Mouse (Mus musculus) liver, embryonic 13.5 days (tissue): ENCODE results near the gene Slc15a3. TPM values are rescaled to one million over a fixed set of nuclear protein-coding genes. Genes with fewer than 3 reads are reported as not detected.

ENCODE experiments used
- ATAC-seq: fragments of 200-750 bp; cut with Nextera tagmentation; 2 replicates; pipeline ENCODE4 v1.8.0; 2017; ENCODE audit warnings: low read depth, mild to moderate bottlenecking, moderate number of reproducible peaks, moderate library complexity
- DNase-seq: peaks from one replicate; pipeline ENCODE4 v3.0.0; 2022
- H3K27ac ChIP-seq: fragments of 300-500 bp; sonication (generic); 2 replicates; pipeline ENCODE4 v1.5.1; 2015; ENCODE audit warnings: moderate library complexity, mild to moderate bottlenecking, inconsistent platforms
- H3K27me3 ChIP-seq: fragments of 300-500 bp; sonication (generic); 2 replicates; pipeline ENCODE4 v1.6.1; 2015; ENCODE audit warnings: mild to moderate bottlenecking, inconsistent platforms
- H3K36me3 ChIP-seq: fragments of 300-500 bp; sonication (generic); 2 replicates; pipeline ENCODE4 v1.6.1; 2015; ENCODE audit warnings: mild to moderate bottlenecking, inconsistent platforms
- H3K4me1 ChIP-seq: fragments of 300-500 bp; sonication (generic); replicated peaks from 2 replicates; pipeline ENCODE4 v1.6.1; 2015; ENCODE audit warnings: inconsistent platforms
- H3K4me2 ChIP-seq: fragments of 300-500 bp; sonication (generic); 2 replicates; pipeline ENCODE4 v1.6.1; 2015; ENCODE audit warnings: inconsistent platforms, mild to moderate bottlenecking, moderate library complexity
- H3K4me3 ChIP-seq: fragments of 300-500 bp; sonication (generic); replicated peaks from 2 replicates; pipeline ENCODE4 v1.5.1; 2015; ENCODE audit warnings: mild to moderate bottlenecking, inconsistent platforms
- H3K9ac ChIP-seq: fragments of 300-500 bp; sonication (generic); 2 replicates; pipeline ENCODE4 v1.6.1; 2015; ENCODE audit warnings: mild to moderate bottlenecking, inconsistent platforms
- H3K9me3 ChIP-seq: fragments of 300-500 bp; sonication (generic); replicated peaks from 2 replicates; pipeline ENCODE4 v1.6.1; 2016; ENCODE audit warnings: inconsistent platforms
- WGBS: fragments of 180-500 bp; shearing (Covaris S2); methylation state at CpG from one replicate; pipeline ENCODE4 v1.1.7; 2015; ENCODE audit not compliant: insufficient replicate concordance; 5-methylcytosine and 5-hydroxymethylcytosine counted together
- polyA plus RNA-seq: library from polyadenylated mRNA; unstranded; fragments of >200 nt; fragmentation: Nextera tagmentation; extraction: Ambion mirVana; gene quantifications from 2 replicates; pipeline ENCODE4 v1.2.1, GENCODE M21; 2015

The Slc15a3 gene
- polyA plus RNA-seq, 1 experiment from 2014 or later: 1.7 TPM

- no peaks in the 10 kb centered on the region for H3K36me3 ChIP-seq
- WGBS: 61% methylated on average over 7 of the region's 7 CpGs
- H3K9me3 ChIP-seq: no peaks in the 10 kb centered on the region
- H3K9ac ChIP-seq: no peak overlapping the region
- no peaks in the 10 kb centered on the region for H3K27me3 ChIP-seq
- DNase-seq (no peak), ATAC-seq (no peak)
- H3K27ac ChIP-seq: no peak overlapping the region
- no peak overlapping the region for H3K4me2 ChIP-seq
- H3K4me3 ChIP-seq: no peak overlapping the region
- H3K4me1 ChIP-seq: no peaks in the 10 kb centered on the region
These were observed 15.5 kb upstream of the Slc15a3 start for GRCm38 (mm10) chr19:10824061-10824460.

DNA sequence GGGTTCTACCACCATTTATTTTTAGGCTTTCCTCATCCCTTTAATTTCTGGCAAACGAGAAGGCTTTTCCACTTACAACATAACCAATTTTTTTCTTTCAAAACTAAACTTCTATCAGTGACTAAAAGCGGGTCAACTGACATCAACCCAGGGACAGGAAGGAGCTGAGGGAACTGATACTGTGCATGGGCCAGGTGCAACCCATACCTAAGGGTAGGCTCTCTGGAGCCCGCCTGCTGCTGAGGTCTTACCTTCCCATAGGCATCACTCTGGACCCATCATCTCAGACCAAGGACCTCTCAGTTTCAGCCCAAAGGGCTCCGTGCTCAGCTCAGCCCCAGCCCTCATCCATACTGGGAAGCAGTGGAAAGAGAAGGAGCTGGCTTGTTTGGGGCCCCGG lies 11.2 kb upstream of the Slc15a3 start:
- Histone ChIP-seq H3K36me3 (no peaks in the 10 kb centered on the region), H3K4me2 (no peak overlapping the region), H3K27ac (no peak overlapping the region), H3K9ac (no peak overlapping the region), H3K4me1 (no peaks in the 10 kb centered on the region), H3K9me3 (no peaks in the 10 kb centered on the region), H3K4me3 (no peak overlapping the region), H3K27me3 (no peaks in the 10 kb centered on the region)
- no peak for DNase-seq
- WGBS: 67% methylated on average over 5 of the region's 5 CpGs
- no peak for ATAC-seq

DNA sequence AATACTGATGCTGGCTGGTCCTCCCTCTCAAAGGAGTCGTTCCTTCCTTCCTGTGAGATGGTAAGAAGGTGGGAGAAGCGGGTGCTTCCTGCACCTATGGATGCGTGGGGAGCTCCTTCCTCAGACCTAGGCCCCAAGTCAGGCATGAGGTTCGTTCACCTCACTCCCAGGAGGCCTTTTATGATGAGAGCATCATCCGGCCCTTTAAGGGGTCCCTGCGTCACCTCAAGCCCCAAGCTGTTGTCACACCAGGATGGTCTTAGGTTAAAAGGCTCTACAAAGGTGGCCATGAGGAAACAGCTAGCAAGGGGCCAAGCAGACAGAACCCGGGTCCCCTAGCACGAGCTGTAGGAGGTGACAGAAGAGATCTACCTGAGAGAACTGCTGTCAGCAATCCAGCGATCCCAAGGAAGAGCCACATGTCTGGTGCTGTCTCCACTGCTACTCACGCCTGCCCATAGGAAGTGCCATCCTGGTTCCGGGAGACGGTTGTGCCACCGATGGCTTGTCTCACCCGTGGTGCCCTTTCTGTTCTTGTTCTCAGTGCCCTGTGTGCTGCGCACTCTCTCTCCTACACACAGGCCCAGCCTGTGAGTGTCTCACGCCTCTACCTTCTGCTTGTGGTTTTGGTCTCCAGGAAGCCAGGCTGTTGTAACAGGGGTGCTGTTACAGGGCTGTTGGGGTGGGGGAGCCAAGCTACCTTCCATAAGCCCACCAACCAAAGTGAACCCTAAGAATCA lies 9.9 kb upstream of the Slc15a3 start, which contains the start of gene Cd6:
TSS of gene Cd6 (minus strand) at position 623 of the 740 bp plus-strand sequence.
- no peaks in the 10 kb centered on the region for H3K27me3 ChIP-seq
- H3K36me3 ChIP-seq: no peaks in the 10 kb centered on the region
- no peaks in the 10 kb centered on the region for H3K4me1 ChIP-seq
- H3K27ac ChIP-seq: no peak within 1 kb of the TSS
- H3K4me3 ChIP-seq: no peak within 1 kb of the TSS
- DNase-seq (no peak), ATAC-seq (no peak)
- no peaks in the 10 kb centered on the region for H3K9me3 ChIP-seq
- no peak within 1 kb of the TSS for H3K9ac ChIP-seq
- H3K4me2 ChIP-seq: no peak within 1 kb of the TSS
- 64% methylated on average over 16 of the region's 16 CpGs for WGBS

DNA sequence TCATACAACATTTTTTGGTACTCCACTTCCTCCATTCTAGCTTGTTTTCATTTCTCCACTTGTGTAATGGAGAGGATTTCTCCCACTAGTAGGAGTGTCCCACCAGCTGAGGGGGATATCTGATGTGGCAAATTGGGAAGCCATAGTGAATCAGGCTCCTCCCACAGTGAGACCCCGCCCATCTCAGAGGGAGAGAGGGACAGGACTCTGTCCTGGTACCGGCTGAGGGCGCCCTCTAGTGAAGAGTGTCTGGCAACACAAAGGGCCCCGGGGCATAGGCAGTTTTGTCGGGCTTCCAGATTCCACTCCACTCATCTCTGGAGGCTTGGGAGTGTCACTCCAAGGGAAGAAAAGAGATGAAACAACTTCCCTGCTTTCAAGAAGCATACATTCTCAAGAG lies 8.1 kb upstream of the Slc15a3 start:
- Histone ChIP-seq H3K9me3 (no peaks in the 10 kb centered on the region), H3K36me3 (no peaks in the 10 kb centered on the region), H3K4me1 (no peaks in the 10 kb centered on the region), H3K9ac (no peak overlapping the region), H3K4me3 (no peak overlapping the region), H3K27ac (no peak overlapping the region), H3K4me2 (no peak overlapping the region), H3K27me3 (no peaks in the 10 kb centered on the region)
- peak; percentile 36; the same call in 1 of the 2 replicates for ATAC-seq
- DNase-seq: peak; percentile 29
- WGBS: 3% methylated on average over 5 of the region's 5 CpGs

DNA sequence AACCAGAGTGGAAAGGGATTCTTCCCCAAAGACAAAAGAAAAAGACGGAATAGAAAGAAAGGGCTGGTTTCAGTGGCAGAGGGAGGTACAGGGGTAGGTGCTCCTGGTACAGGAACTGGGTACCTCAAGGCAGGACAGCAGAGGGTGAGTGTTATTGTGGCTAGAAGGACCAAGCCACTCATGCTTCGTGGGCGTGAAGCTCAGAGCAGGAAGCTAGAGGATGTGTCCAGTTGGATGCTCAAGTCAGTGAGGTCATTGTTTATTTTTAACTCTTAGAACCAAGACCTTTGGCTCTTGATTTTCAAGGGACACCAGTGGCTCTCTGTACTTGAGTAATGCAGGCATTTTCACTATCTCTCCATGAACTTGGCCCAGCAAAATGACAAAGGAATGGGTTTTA lies 7.5 kb upstream of the Slc15a3 start:
- WGBS: 48% methylated on average over 3 of the region's 3 CpGs
- no peak for ATAC-seq
- H3K4me2 ChIP-seq: no peak overlapping the region
- H3K27me3 ChIP-seq: no peaks in the 10 kb centered on the region
- H3K9me3 ChIP-seq: no peaks in the 10 kb centered on the region
- no peak overlapping the region for H3K9ac ChIP-seq
- DNase-seq: no peak
- H3K4me1 ChIP-seq: no peaks in the 10 kb centered on the region
- no peak overlapping the region for H3K4me3 ChIP-seq
- H3K36me3 ChIP-seq: no peaks in the 10 kb centered on the region
- H3K27ac ChIP-seq: no peak overlapping the region

DNA sequence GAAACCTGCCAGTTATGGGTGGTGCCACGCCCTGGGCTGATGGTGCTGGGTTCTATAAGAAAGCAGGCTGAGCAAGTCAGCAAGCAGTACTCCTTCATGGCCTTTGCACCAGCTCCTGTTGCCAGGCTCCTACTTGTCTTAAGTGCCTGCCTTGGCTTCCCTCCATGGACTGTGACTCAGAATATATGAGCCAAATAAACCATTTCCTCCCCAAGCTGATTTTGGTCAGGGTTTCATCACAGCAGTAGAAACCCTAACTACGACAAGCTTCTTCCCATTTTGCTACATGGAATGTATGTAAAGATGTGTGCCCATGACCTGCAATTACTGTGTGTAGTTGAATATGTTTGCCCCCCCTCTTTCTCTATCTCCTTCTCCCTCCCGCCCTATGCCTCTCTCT lies 5.9 kb upstream of the Slc15a3 start:
- Histone ChIP-seq H3K4me2 (no peak overlapping the region), H3K27ac (no peak overlapping the region), H3K27me3 (no peaks in the 10 kb centered on the region), H3K36me3 (no peaks in the 10 kb centered on the region), H3K4me3 (no peak overlapping the region), H3K9ac (no peak overlapping the region), H3K4me1 (no peaks in the 10 kb centered on the region), H3K9me3 (no peaks in the 10 kb centered on the region)
- DNase-seq: no peak
- WGBS: 47% methylated on average over 3 of the region's 3 CpGs
- no peak for ATAC-seq

- Histone ChIP-seq H3K9me3 (no peaks in the 10 kb centered on the region), H3K27ac (no peak overlapping the region), H3K36me3 (no peaks in the 10 kb centered on the region), H3K9ac (no peak overlapping the region), H3K27me3 (peaks cover 9% of the 10 kb centered on the region; the same call in 1 of the 2 replicates), H3K4me2 (no peak overlapping the region), H3K4me3 (no peak overlapping the region), H3K4me1 (no peaks in the 10 kb centered on the region)
- DNase-seq (no peak), ATAC-seq (no peak)
- WGBS: 32% methylated on average over 3 of the region's 3 CpGs
These were observed 3.9 kb upstream of the Slc15a3 start for GRCm38 (mm10) chr19:10835671-10836070.

- H3K4me3 ChIP-seq: no peak overlapping the region
- H3K27ac ChIP-seq: 0 out of 2 replicates have a peak overlapping the region, but pooled peaks have one; percentile 7
- no peaks in the 10 kb centered on the region for H3K36me3 ChIP-seq
- 17% methylated on average over 16 of the region's 16 CpGs for WGBS
- DNase-seq: no peak
- no peak overlapping the region for H3K9ac ChIP-seq
- H3K27me3 ChIP-seq: peaks cover 35% of the 10 kb centered on the region
- 0 out of 2 replicates have a peak overlapping the region, but pooled peaks have one; percentile 13 for H3K4me2 ChIP-seq
- ATAC-seq: 0 out of 2 replicates have a peak, but pooled peaks have one; percentile 20
- no peaks in the 10 kb centered on the region for H3K4me1 ChIP-seq
- H3K9me3 ChIP-seq: no peaks in the 10 kb centered on the region
These were observed 2.4 kb downstream of the Slc15a3 start for GRCm38 (mm10) chr19:10841721-10842626.

DNA sequence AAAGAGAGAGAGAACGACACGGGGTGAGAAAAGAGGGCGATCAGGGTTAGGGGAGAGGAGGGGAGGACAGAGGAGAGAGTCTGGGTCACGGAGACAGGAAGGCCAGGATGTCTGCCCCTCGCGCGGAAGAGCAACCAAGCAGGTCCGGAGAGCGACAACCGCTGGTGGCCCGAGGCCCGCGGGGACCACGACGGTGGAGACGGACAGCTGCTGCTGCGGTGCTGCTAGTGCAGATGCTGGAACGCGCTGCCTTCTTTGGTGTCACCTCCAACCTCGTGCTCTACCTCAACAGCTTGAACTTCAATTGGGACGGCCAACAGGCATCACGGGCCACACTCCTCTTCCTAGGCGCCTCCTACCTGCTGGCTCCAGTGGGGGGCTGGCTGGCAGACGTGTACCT lies 3.4 kb downstream of the Slc15a3 start:
- peak overlapping the region; percentile 8; the same call in 1 of the 2 replicates for H3K4me2 ChIP-seq
- H3K36me3 ChIP-seq: no peaks in the 10 kb centered on the region
- H3K9me3 ChIP-seq: no peaks in the 10 kb centered on the region
- H3K27ac ChIP-seq: no peak overlapping the region
- H3K4me3 ChIP-seq: peak overlapping the region; percentile 16
- H3K27me3 ChIP-seq: peaks cover 35% of the 10 kb centered on the region
- WGBS: 35% methylated on average over 24 of the region's 24 CpGs
- ATAC-seq (no peak), DNase-seq (no peak)
- H3K9ac ChIP-seq: no peak overlapping the region
- no peaks in the 10 kb centered on the region for H3K4me1 ChIP-seq

DNA sequence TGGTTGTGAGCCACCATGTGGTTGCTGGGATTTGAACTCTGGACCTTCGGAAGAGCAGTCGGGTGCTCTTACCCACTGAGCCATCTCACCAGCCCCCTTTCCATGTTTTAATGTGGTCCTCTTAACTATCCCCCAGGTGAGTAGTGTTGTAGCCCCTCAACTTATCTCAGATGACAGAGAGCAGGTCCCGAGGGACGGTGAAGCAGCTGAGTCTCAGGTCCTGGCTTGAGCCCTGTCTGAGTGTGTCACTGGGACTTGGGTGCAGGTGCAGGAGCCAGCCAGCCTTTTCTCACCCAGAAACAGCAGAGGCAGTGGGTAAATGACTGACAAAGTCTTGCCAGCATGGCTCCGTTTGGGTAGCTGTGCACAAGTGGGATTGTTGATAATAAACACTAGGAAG lies 4.7 kb downstream of the Slc15a3 start:
- H3K9me3 ChIP-seq: no peaks in the 10 kb centered on the region
- H3K9ac ChIP-seq: no peak overlapping the region
- DNase-seq (no peak), ATAC-seq (no peak)
- H3K4me1 ChIP-seq: no peaks in the 10 kb centered on the region
- WGBS: 75% methylated on average over 5 of the region's 5 CpGs
- no peak overlapping the region for H3K4me2 ChIP-seq
- peaks cover 35% of the 10 kb centered on the region for H3K27me3 ChIP-seq
- no peaks in the 10 kb centered on the region for H3K36me3 ChIP-seq
- no peak overlapping the region for H3K27ac ChIP-seq
- no peak overlapping the region for H3K4me3 ChIP-seq

- DNase-seq (no peak), ATAC-seq (no peak)
- Histone ChIP-seq H3K36me3 (no peaks in the 10 kb centered on the region), H3K9ac (no peak overlapping the region), H3K4me2 (no peak overlapping the region), H3K27me3 (peaks cover 28% of the 10 kb centered on the region), H3K9me3 (no peaks in the 10 kb centered on the region), H3K27ac (no peak overlapping the region), H3K4me1 (no peaks in the 10 kb centered on the region), H3K4me3 (no peak overlapping the region)
- WGBS: 48% methylated on average over 3 of the region's 3 CpGs
These were observed 5.9 kb downstream of the Slc15a3 start for GRCm38 (mm10) chr19:10845454-10845853.
